Mouse (Mus musculus): ENCODE measurements around the gene Slc22a13. TPM values are rescaled to one million over a fixed set of nuclear protein-coding genes. Genes with fewer than 3 reads are reported as not detected.

Slc22a13 gene
- polyA plus RNA-seq (2014; fragmentation: Illumina TruSeq; extraction: RNeasy Lipid Tissue Mini Kit (QIAGEN cat#74804); ENCODE audit: low read depth, low replicate concordance): 3.5 TPM

DNA sequence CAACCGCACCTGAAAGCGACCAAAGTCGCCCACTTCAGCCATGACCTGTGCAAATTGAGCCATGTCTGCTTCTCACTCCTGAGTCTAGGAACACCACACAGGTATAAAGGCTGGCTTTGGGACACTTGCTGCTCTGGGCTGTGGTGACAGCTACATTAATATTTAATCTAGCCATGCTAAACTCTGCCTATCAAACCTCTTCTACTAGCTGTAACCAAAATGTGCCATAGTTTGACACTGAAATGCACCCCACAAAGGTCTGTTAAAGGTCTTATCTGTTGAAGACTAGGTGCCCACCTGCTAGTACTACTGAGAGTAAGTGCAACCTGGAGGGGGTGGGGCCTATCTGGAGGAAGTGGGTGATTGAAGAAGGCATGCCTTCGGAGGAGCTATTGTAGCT is at the start of gene Slc22a13:
Gene Slc22a13 (minus strand): TSS at position 101 of the 400 bp plus-strand sequence.

DNA sequence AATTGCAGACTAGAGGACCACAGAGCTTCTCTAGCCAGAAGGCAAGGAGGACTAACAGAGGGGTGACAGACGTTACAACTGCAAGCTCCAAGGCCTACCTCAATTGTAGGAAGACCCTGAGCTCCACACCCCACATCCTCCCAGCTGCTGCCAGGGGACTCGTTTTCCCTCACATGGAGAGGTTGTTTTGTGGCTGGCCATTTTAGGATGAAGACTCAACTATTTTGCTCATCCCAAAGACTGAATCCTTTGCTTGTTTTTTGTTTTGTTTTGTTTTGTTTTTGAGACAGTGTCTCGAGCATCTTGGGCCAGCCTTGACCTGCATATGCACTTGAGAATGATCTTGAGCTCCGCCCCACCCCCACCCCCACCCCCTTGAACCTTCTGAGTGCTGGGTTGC is 50.0 kb downstream of the Slc22a13 start, which contains the start of gene Gm47289:
Gene Gm47289 (plus strand): TSS at position 301 of the 400 bp plus-strand sequence.

DNA sequence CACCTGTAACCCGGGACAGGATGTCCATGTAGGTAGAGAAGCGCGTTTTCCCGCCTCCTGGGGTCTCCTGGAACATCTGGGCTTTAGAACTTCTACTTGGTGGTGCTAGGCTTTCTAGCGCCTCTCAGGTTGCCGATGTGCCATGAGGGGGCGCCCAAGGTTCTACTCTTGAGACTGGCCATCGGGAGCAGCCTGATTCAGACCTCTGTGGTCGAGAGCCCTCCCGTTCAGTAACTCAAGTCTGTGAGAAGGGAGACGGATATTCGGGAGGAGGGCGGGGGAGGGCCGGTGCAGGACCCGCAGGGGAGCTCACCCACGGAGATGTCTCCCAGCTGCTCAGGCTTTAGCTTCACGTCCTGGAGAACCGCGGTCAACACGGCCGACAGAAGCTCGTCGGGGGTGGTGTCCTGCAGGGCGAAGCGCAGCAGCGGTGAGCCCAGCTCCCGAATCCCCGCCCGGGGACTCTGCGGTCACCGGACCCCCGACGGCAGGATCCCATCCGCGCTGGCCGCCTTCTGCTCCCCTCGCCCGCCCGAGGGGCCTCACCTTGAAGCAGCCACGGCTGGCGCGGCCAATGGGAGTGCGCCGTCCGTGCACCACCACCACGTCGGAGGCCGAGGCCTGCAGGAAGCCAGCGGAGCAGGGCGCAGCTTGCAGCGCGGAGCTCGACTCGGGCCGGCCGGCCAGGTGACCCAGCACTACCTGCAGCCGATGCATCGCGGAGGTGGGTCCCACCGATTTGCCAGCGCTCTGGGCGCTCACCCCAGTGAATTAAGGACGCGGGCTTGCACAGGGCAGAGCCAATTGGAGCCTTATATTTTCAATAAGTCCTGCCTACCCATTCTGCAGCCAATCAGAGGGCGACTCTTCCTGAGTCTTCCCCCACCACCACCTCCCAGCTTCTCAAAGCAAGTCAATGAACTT is 52.4 kb downstream of the Slc22a13 start, which contains the start of gene Acaa1b:
Gene Acaa1b (minus strand): TSS at position 816 of the 924 bp plus-strand sequence.

Other genes starting within 250 kb of the Slc22a13 start
- gene Vill, start 156.3 kb downstream of the Slc22a13 start, polyA plus RNA-seq (2014; fragmentation: Illumina TruSeq; extraction: RNeasy Lipid Tissue Mini Kit (QIAGEN cat#74804); ENCODE audit: low read depth, low replicate concordance): 9.9 TPM
- gene Plcd1, start 115.6 kb downstream of the Slc22a13 start, polyA plus RNA-seq (2014; fragmentation: Illumina TruSeq; extraction: RNeasy Lipid Tissue Mini Kit (QIAGEN cat#74804); ENCODE audit: low read depth, low replicate concordance): 0.28 TPM
- 3.6 TPM for gene Dlec1, start 106.6 kb downstream of the Slc22a13 start, polyA plus RNA-seq (2014; fragmentation: Illumina TruSeq; extraction: RNeasy Lipid Tissue Mini Kit (QIAGEN cat#74804); ENCODE audit: low read depth, low replicate concordance)
- 4.8 TPM for gene Acaa1b, start 52.0 kb downstream of the Slc22a13 start, polyA plus RNA-seq (2014; fragmentation: Illumina TruSeq; extraction: RNeasy Lipid Tissue Mini Kit (QIAGEN cat#74804); ENCODE audit: low read depth, low replicate concordance)
- gene Gm47289, start 49.9 kb downstream of the Slc22a13 start, polyA plus RNA-seq (2014; fragmentation: Illumina TruSeq; extraction: RNeasy Lipid Tissue Mini Kit (QIAGEN cat#74804); ENCODE audit: low read depth, low replicate concordance): not detected
- gene Oxsr1, start 113.3 kb upstream of the Slc22a13 start, polyA plus RNA-seq (2014; fragmentation: Illumina TruSeq; extraction: RNeasy Lipid Tissue Mini Kit (QIAGEN cat#74804); ENCODE audit: low read depth, low replicate concordance): 35.1 TPM
- gene Acaa1a, start 130.6 kb upstream of the Slc22a13 start, polyA plus RNA-seq (2014; fragmentation: Illumina TruSeq; extraction: RNeasy Lipid Tissue Mini Kit (QIAGEN cat#74804); ENCODE audit: low read depth, low replicate concordance): 1.7 TPM
- gene Myd88, start 132.3 kb upstream of the Slc22a13 start, polyA plus RNA-seq (2014; fragmentation: Illumina TruSeq; extraction: RNeasy Lipid Tissue Mini Kit (QIAGEN cat#74804); ENCODE audit: low read depth, low replicate concordance): 4.1 TPM
- gene Xylb, start 148.3 kb upstream of the Slc22a13 start, polyA plus RNA-seq (2014; fragmentation: Illumina TruSeq; extraction: RNeasy Lipid Tissue Mini Kit (QIAGEN cat#74804); ENCODE audit: low read depth, low replicate concordance): 128 TPM
- 1.2 TPM for gene Slc22a14, start 156.5 kb upstream of the Slc22a13 start, polyA plus RNA-seq (2014; fragmentation: Illumina TruSeq; extraction: RNeasy Lipid Tissue Mini Kit (QIAGEN cat#74804); ENCODE audit: low read depth, low replicate concordance)
- gene Acvr2b, start 193.0 kb upstream of the Slc22a13 start, polyA plus RNA-seq (2014; fragmentation: Illumina TruSeq; extraction: RNeasy Lipid Tissue Mini Kit (QIAGEN cat#74804); ENCODE audit: low read depth, low replicate concordance): 0.53 TPM
- gene Exog, start 235.8 kb upstream of the Slc22a13 start, polyA plus RNA-seq (2014; fragmentation: Illumina TruSeq; extraction: RNeasy Lipid Tissue Mini Kit (QIAGEN cat#74804); ENCODE audit: low read depth, low replicate concordance): 1.5 TPM

Data from kidney, adult 10 weeks (tissue).